Mouse (Mus musculus): ENCODE results near the gene Myo1b.

DNA sequence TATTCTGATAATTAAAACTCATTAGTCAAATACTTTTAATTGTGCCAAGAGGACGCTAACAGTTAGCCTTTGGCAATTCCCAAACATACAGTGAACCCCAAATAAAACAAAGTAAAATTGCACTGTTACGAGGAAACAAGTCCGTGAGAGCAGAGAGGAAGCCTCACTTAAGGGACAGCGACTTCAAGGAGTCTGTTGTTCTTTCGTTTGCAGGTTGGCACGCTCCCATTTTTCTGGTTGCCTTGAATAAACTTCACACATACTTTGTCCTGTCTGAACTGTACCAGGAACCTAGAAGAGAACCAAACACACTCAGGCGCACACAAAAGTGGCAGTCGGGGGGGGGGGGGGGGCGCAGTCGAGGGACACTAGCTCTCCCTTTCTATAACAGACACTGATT is 164.9 kb downstream of the Myo1b start:
- TF ChIP-seq EP300 (IDR thresholded peaks at IDR 0.05; ENCODE audit: low read depth in 1 of 2, low read length in 2 of 2) (no peak), CTCF (IDR thresholded peaks at IDR 0.05 in 2 of 3, conservative IDR thresholded peaks at IDR 0.05 in 1 of 3; ENCODE audit: control insufficient read depth in 1 of 3, insufficient read depth in 1 of 3, low read depth in 2 of 3, low read length in 3 of 3, poor library complexity in 1 of 3, severe bottlenecking in 1 of 3) (no peak), POLR2A (IDR thresholded peaks at IDR 0.05; ENCODE audit: control insufficient read depth in 1 of 2, insufficient read depth in 1 of 2, low read depth in 1 of 2, low read length in 2 of 2, poor library complexity in 1 of 2) (no peak), TCF12 (IDR thresholded peaks at IDR 0.05; ENCODE audit: low read depth, low read length) (no peak), USF2 (IDR thresholded peaks at IDR 0.05; ENCODE audit: borderline replicate concordance in 1 of 2, insufficient read depth in 1 of 2, low read depth in 1 of 2, low read length in 2 of 2) (no peak), GABPA (IDR thresholded peaks at IDR 0.05; ENCODE audit: low read depth, low read length) (no peak), UBTF (IDR thresholded peaks at IDR 0.05; ENCODE audit: borderline replicate concordance, insufficient read depth, low read depth, low read length) (no peak)

Data from MEL (cell line).